Mouse (Mus musculus) stomach, embryonic 15.5 days (tissue): ENCODE results near the gene Tubb5. TPM values are rescaled to one million over a fixed set of nuclear protein-coding genes. Genes with fewer than 3 reads are reported as not detected.
"Not testable (repeated sequence)": the region's sequence is repeated elsewhere in the genome, so short reads cannot be mapped to it uniquely, and the experiment has no call there.

ENCODE experiments used
- ATAC-seq: fragments of 200-750 bp; cut with Nextera tagmentation; 2 replicates; pipeline ENCODE4 v1.8.0; 2017; ENCODE audit warnings: low read depth, moderate number of reproducible peaks, moderate TSS enrichment; ENCODE audit not compliant: insufficient read depth, low FRiP score
- H3K27ac ChIP-seq: fragments of 300-500 bp; sonication (generic); 2 replicates; pipeline ENCODE4 v1.5.1; 2015; ENCODE audit warnings: mild to moderate bottlenecking, inconsistent platforms
- H3K27me3 ChIP-seq: fragments of 300-500 bp; sonication (generic); replicated peaks from 2 replicates; pipeline ENCODE4 v1.6.1; 2015; ENCODE audit warnings: inconsistent platforms
- H3K36me3 ChIP-seq: fragments of 300-500 bp; sonication (generic); 2 replicates; pipeline ENCODE4 v1.6.1; 2015; ENCODE audit warnings: inconsistent platforms
- H3K4me1 ChIP-seq: fragments of 300-500 bp; sonication (generic); 2 replicates; pipeline ENCODE4 v1.6.1; 2015; ENCODE audit warnings: inconsistent platforms
- H3K4me2 ChIP-seq: fragments of 300-500 bp; sonication (generic); 2 replicates; pipeline ENCODE4 v1.6.1; 2015; ENCODE audit warnings: mild to moderate bottlenecking, inconsistent platforms
- H3K4me3 ChIP-seq: fragments of 300-500 bp; sonication (generic); replicated peaks from 2 replicates; pipeline ENCODE4 v1.5.1; 2015; ENCODE audit warnings: inconsistent platforms
- H3K9ac ChIP-seq: fragments of 300-500 bp; sonication (generic); 2 replicates; pipeline ENCODE4 v1.6.1; 2015; ENCODE audit warnings: inconsistent platforms
- H3K9me3 ChIP-seq: fragments of 300-500 bp; sonication (generic); 2 replicates; pipeline ENCODE4 v1.6.1; 2016; ENCODE audit warnings: inconsistent platforms
- WGBS: fragments of 180-500 bp; shearing (Covaris S2); methylation state at CpG from one replicate; pipeline ENCODE4 v1.1.7; 2015; 5-methylcytosine and 5-hydroxymethylcytosine counted together
- polyA plus RNA-seq: library from polyadenylated mRNA; unstranded; fragments of >200 nt; fragmentation: Nextera tagmentation; extraction: Ambion mirVana; gene quantifications from 2 replicates; pipeline ENCODE4 v1.2.1, GENCODE M21; 2015

Gene Tubb5
- polyA plus RNA-seq, 1 experiment from 2014 or later: 772 TPM

GRCm38 (mm10) chr17:35850974-35851373 lies 12.9 kb upstream of the Tubb5 start:
- no peak overlapping the region for H3K4me2 ChIP-seq
- WGBS: 91% methylated on average over 3 of the region's 3 CpGs
- no peaks in the 10 kb centered on the region for H3K4me1 ChIP-seq
- H3K9ac ChIP-seq: no peak overlapping the region
- no peak overlapping the region for H3K4me3 ChIP-seq
- no peaks in the 10 kb centered on the region for H3K9me3 ChIP-seq
- H3K27ac ChIP-seq: no peak overlapping the region
- peaks cover 63% of the 10 kb centered on the region for H3K36me3 ChIP-seq
- no peak for ATAC-seq
- H3K27me3 ChIP-seq: no peaks in the 10 kb centered on the region

GRCm38 (mm10) chr17:35848112-35848511 lies 10.0 kb upstream of the Tubb5 start:
- H3K27me3 ChIP-seq: no peaks in the 10 kb centered on the region
- no peak overlapping the region for H3K27ac ChIP-seq
- no peaks in the 10 kb centered on the region for H3K9me3 ChIP-seq
- H3K4me3 ChIP-seq: no peak overlapping the region
- no peak overlapping the region for H3K4me2 ChIP-seq
- H3K36me3 ChIP-seq: peaks cover 60% of the 10 kb centered on the region
- ATAC-seq: no peak
- 41% methylated on average over 1 of the region's 1 CpGs for WGBS
- H3K4me1 ChIP-seq: no peaks in the 10 kb centered on the region
- no peak overlapping the region for H3K9ac ChIP-seq

- Histone ChIP-seq H3K27me3 (no peaks in the 10 kb centered on the region), H3K4me1 (peaks cover 10% of the 10 kb centered on the region; the same call in 1 of the 2 replicates), H3K4me3 (no peak overlapping the region), H3K9me3 (no peaks in the 10 kb centered on the region), H3K9ac (no peak overlapping the region), H3K4me2 (no peak overlapping the region), H3K27ac (no peak overlapping the region), H3K36me3 (peaks cover 21% of the 10 kb centered on the region)
- no peak for ATAC-seq
- 92% methylated on average over 3 of the region's 3 CpGs for WGBS
Measured at GRCm38 (mm10) chr17:35843514-35843913, 5.4 kb upstream of the Tubb5 start.

- H3K27me3 ChIP-seq: no peaks in the 10 kb centered on the region
- no peaks in the 10 kb centered on the region for H3K9me3 ChIP-seq
- no peak for ATAC-seq
- peak overlapping the region; percentile 86 for H3K27ac ChIP-seq
- peak overlapping the region; percentile 73 for H3K4me2 ChIP-seq
- peaks cover 10% of the 10 kb centered on the region; the same call in 1 of the 2 replicates for H3K4me1 ChIP-seq
- peak overlapping the region; percentile 63 for H3K4me3 ChIP-seq
- WGBS: 8% methylated on average over 11 of the region's 11 CpGs
- H3K36me3 ChIP-seq: peaks cover 7% of the 10 kb centered on the region
- H3K9ac ChIP-seq: peak overlapping the region; percentile 38; the same call in 1 of the 2 replicates
Measured at GRCm38 (mm10) chr17:35842006-35842405, 3.9 kb upstream of the Tubb5 start.

GRCm38 (mm10) chr17:35841076-35841950 lies 3.2 kb upstream of the Tubb5 start, which contains the start of gene Mdc1:
TSS of gene Mdc1 (plus strand) at chr17:35841515.
- H3K27me3 ChIP-seq: no peaks in the 10 kb centered on the region
- H3K4me2 ChIP-seq: peak within 1 kb of the TSS; percentile 73
- H3K4me3 ChIP-seq: peak within 1 kb of the TSS; percentile 63
- H3K27ac ChIP-seq: peak within 1 kb of the TSS; percentile 86
- H3K4me1 ChIP-seq: peaks cover 12% of the 10 kb centered on the region; the same call in 1 of the 2 replicates
- peak; percentile 91 for ATAC-seq
- peaks cover 5% of the 10 kb centered on the region; the same call in 1 of the 2 replicates for H3K36me3 ChIP-seq
- H3K9ac ChIP-seq: peak within 1 kb of the TSS; percentile 38; the same call in 1 of the 2 replicates
- no peaks in the 10 kb centered on the region for H3K9me3 ChIP-seq
- WGBS: under 1% methylated on average over 59 of the region's 59 CpGs

- Histone ChIP-seq H3K36me3 (peaks cover 6% of the 10 kb centered on the region), H3K4me1 (peaks cover 19% of the 10 kb centered on the region), H3K9ac (no peak overlapping the region), H3K9me3 (no peaks in the 10 kb centered on the region), H3K27me3 (no peaks in the 10 kb centered on the region), H3K4me2 (peak overlapping the region; percentile 46), H3K4me3 (peak overlapping the region; percentile 63), H3K27ac (peak overlapping the region; percentile 76)
- ATAC-seq: no peak
- 52% methylated on average over 14 of the region's 14 CpGs for WGBS
Measured at GRCm38 (mm10) chr17:35840561-35840960, 2.5 kb upstream of the Tubb5 start.

GRCm38 (mm10) chr17:35839002-35839401 lies 896 bp upstream of the Tubb5 start:
- H3K27me3 ChIP-seq, H3K9me3 ChIP-seq, ATAC-seq, H3K9ac ChIP-seq: not testable (repeated sequence)
- peaks cover 33% of the 10 kb centered on the region for H3K4me1 ChIP-seq
- H3K4me2 ChIP-seq: peak overlapping the region; percentile 64
- peaks cover 20% of the 10 kb centered on the region for H3K36me3 ChIP-seq
- WGBS: 55% methylated on average over 3 of the region's 3 CpGs
- peak overlapping the region; percentile 67 for H3K4me3 ChIP-seq
- H3K27ac ChIP-seq: peak overlapping the region; percentile 91

GRCm38 (mm10) chr17:35838570-35838969 lies 464 bp upstream of the Tubb5 start:
- Histone ChIP-seq H3K4me2 (peak overlapping the region; percentile 64), H3K9ac (peak overlapping the region; percentile 13; the same call in 1 of the 2 replicates), H3K9me3 (no peaks in the 10 kb centered on the region), H3K27ac (peak overlapping the region; percentile 91), H3K36me3 (peaks cover 25% of the 10 kb centered on the region), H3K27me3 (no peaks in the 10 kb centered on the region), H3K4me1 (peaks cover 34% of the 10 kb centered on the region), H3K4me3 (peak overlapping the region; percentile 67)
- ATAC-seq: no peak
- 2% methylated on average over 5 of the region's 5 CpGs for WGBS

- peaks cover 33% of the 10 kb centered on the region for H3K4me1 ChIP-seq
- peak overlapping the region; percentile 95 for H3K27ac ChIP-seq
- H3K4me3 ChIP-seq: peak overlapping the region; percentile 67
- H3K9me3 ChIP-seq: no peaks in the 10 kb centered on the region
- under 1% methylated on average over 18 of the region's 18 CpGs for WGBS
- no peak for ATAC-seq
- H3K9ac ChIP-seq: peak overlapping the region; percentile 81
- peaks cover 26% of the 10 kb centered on the region for H3K36me3 ChIP-seq
- no peaks in the 10 kb centered on the region for H3K27me3 ChIP-seq
- peak overlapping the region; percentile 81 for H3K4me2 ChIP-seq
Measured at GRCm38 (mm10) chr17:35837487-35837886, 619 bp downstream of the Tubb5 start.

- Histone ChIP-seq H3K27ac (peak overlapping the region; percentile 95), H3K4me2 (peak overlapping the region; percentile 81), H3K9me3 (no peaks in the 10 kb centered on the region), H3K36me3 (peaks cover 29% of the 10 kb centered on the region), H3K4me3 (peak overlapping the region; percentile 67), H3K4me1 (peaks cover 28% of the 10 kb centered on the region), H3K27me3 (no peaks in the 10 kb centered on the region), H3K9ac (peak overlapping the region; percentile 81)
- ATAC-seq: peak; percentile 6; the same call in 1 of the 2 replicates
- under 1% methylated on average over 24 of the region's 25 CpGs for WGBS
Measured at GRCm38 (mm10) chr17:35836991-35837422, 1.1 kb downstream of the Tubb5 start.

GRCm38 (mm10) chr17:35836178-35836965 lies 1.7 kb downstream of the Tubb5 start:
- ATAC-seq: no peak
- peak overlapping the region; percentile 81 for H3K9ac ChIP-seq
- H3K9me3 ChIP-seq: no peaks in the 10 kb centered on the region
- H3K27me3 ChIP-seq: no peaks in the 10 kb centered on the region
- peak overlapping the region; percentile 67 for H3K4me3 ChIP-seq
- H3K4me1 ChIP-seq: peaks cover 28% of the 10 kb centered on the region
- H3K27ac ChIP-seq: peak overlapping the region; percentile 95
- WGBS: 5% methylated on average over 24 of the region's 24 CpGs
- peaks cover 29% of the 10 kb centered on the region for H3K36me3 ChIP-seq
- peak overlapping the region; percentile 81 for H3K4me2 ChIP-seq
